Mouse (Mus musculus): Measurements from ENCODE around the gene Ptgir.

Gene Ptgir

GRCm38 (mm10) chr7:16906281-16906680 is at the start of gene Ptgir:
Ptgir (plus strand) TSS chr7:16906490.
- DNase-seq, result no peak

GRCm38 (mm10) chr7:16858336-16858735 is 48.0 kb upstream of the Ptgir start:
- DNase-seq, result peak in 1 of 2 experiments; percentile 39

- DNase-seq, result no peak
Observed at GRCm38 (mm10) chr7:16859902-16860651, 46.2 kb upstream of the Ptgir start.

- DNase-seq, result no peak
Observed at GRCm38 (mm10) chr7:16867488-16867887, 38.8 kb upstream of the Ptgir start.

GRCm38 (mm10) chr7:16869497-16869896 is 36.8 kb upstream of the Ptgir start:
- no peak for DNase-seq

- DNase-seq, result no peak
Observed at GRCm38 (mm10) chr7:16871600-16871999, 34.7 kb upstream of the Ptgir start.

GRCm38 (mm10) chr7:16872478-16872877 is 33.8 kb upstream of the Ptgir start:
- no peak for DNase-seq

- DNase-seq, result no peak
Observed at GRCm38 (mm10) chr7:16873392-16873791, 32.9 kb upstream of the Ptgir start.

- DNase-seq, result peak; percentile 62 to 65
Observed at GRCm38 (mm10) chr7:16874190-16874589, 32.1 kb upstream of the Ptgir start.

- peak; percentile 98 to 99 for DNase-seq
Observed at GRCm38 (mm10) chr7:16874756-16875309, 31.5 kb upstream of the Ptgir start.

GRCm38 (mm10) chr7:16875310-16875325 is 31.2 kb upstream of the Ptgir start, which contains the start of gene Dact3:
Dact3 (plus strand) TSS chr7:16875317.
- no peak for DNase-seq

- DNase-seq, result no peak
Observed at GRCm38 (mm10) chr7:16875326-16875725, 31.0 kb upstream of the Ptgir start.

GRCm38 (mm10) chr7:16876006-16876405 is 30.3 kb upstream of the Ptgir start:
- DNase-seq, result no peak

- peak; percentile 20 to 30 for DNase-seq
Observed at GRCm38 (mm10) chr7:16876608-16877007, 29.7 kb upstream of the Ptgir start.

- no peak for DNase-seq
Observed at GRCm38 (mm10) chr7:16877717-16878116, 28.6 kb upstream of the Ptgir start.

- DNase-seq, result no peak
Observed at GRCm38 (mm10) chr7:16879796-16880547, 26.3 kb upstream of the Ptgir start.

GRCm38 (mm10) chr7:16880615-16881014 is 25.7 kb upstream of the Ptgir start:
- DNase-seq, result no peak

- no peak for DNase-seq
Observed at GRCm38 (mm10) chr7:16883162-16883561, 23.1 kb upstream of the Ptgir start.

- no peak for DNase-seq
Observed at GRCm38 (mm10) chr7:16884334-16884733, 22.0 kb upstream of the Ptgir start.

- DNase-seq, result no peak
Observed at GRCm38 (mm10) chr7:16885271-16885776, 21.0 kb upstream of the Ptgir start.

GRCm38 (mm10) chr7:16885905-16886304 is 20.4 kb upstream of the Ptgir start:
- no peak for DNase-seq

GRCm38 (mm10) chr7:16890536-16890935 is 15.8 kb upstream of the Ptgir start:
- no peak for DNase-seq

GRCm38 (mm10) chr7:16890944-16891343 is 15.3 kb upstream of the Ptgir start:
- DNase-seq, result no peak

- peak; percentile 55 to 67 for DNase-seq
Observed at GRCm38 (mm10) chr7:16891641-16892351, 14.5 kb upstream of the Ptgir start, which contains the start of gene Gng8. Gng8 (plus strand) TSS chr7:16891786.
